Mouse (Mus musculus) urinary bladder, adult 2 months (tissue): ENCODE measurements at regions not wholly inside any gene's neighbourhood (a gene's known extent, or its start where the extent isn't known, plus 50 kb on each side); places are given as distances from the start of the nearest gene placed in this dataset.

Source experiments
- DNase-seq: peaks from one replicate; pipeline ENCODE4 v3.0.0; 2022; ENCODE audit warnings: low spot score

GRCm38 (mm10) chrX:5080458-5080857, 128.5 kb downstream of the Btbd35f27 start:
- peak; percentile 26 for DNase-seq

- peak; percentile 36 for DNase-seq
These were observed 129.4 kb downstream of the Btbd35f27 start for GRCm38 (mm10) chrX:5081364-5081763.
